Mouse (Mus musculus) cortical plate, adult 2 months (tissue): Measurements from ENCODE around the gene Ccdc155. TPM values are rescaled to one million over a fixed set of nuclear protein-coding genes. Genes with fewer than 3 reads are reported as not detected.

ENCODE experiments used
- H3K27ac ChIP-seq: fragments of 200-500 bp; 2 replicates; pipeline ENCODE4 v1.5.1; 2012; ENCODE audit warnings: low read length, control low read depth, inconsistent platforms; ENCODE audit not compliant: insufficient read depth
- H3K4me1 ChIP-seq: fragments of 200-500 bp; 2 replicates; pipeline ENCODE4 v1.6.1; 2011; ENCODE audit warnings: low read length; ENCODE audit not compliant: control insufficient read depth, insufficient read depth
- H3K4me3 ChIP-seq: fragments of 200-500 bp; 2 replicates; pipeline ENCODE4 v1.5.1; 2011; ENCODE audit warnings: mild to moderate bottlenecking, low read length, control low read depth; ENCODE audit not compliant: insufficient read depth
- CTCF ChIP-seq: fragments of 200-500 bp; IDR thresholded peaks from 2 replicates; pipeline ENCODE4 v1.5.1; 2011; ENCODE audit warnings: mild to moderate bottlenecking, control low read depth, low read length; ENCODE audit not compliant: insufficient read depth; ENCODE audit errors: extremely low read depth
- POLR2A ChIP-seq: fragments of 200-500 bp; IDR thresholded peaks from 2 replicates; pipeline ENCODE4 v1.6.1; 2011; ENCODE audit warnings: mild to moderate bottlenecking, low read length, control low read depth; ENCODE audit not compliant: insufficient read depth; ENCODE audit errors: extremely low read depth
- polyA plus RNA-seq: library from polyadenylated mRNA; depleted of rRNA; stranded (reverse); fragments of >200 nt; gene quantifications from 2 replicates; pipeline ENCODE4 v1.2.3, GENCODE M21; 2012

The Ccdc155 gene
- polyA plus RNA-seq, 1 experiment: 4.7 TPM

GRCm38 (mm10) chr7:45149545-45149944, 55.1 kb downstream of the Ccdc155 start:
- Histone ChIP-seq H3K4me1 (peaks cover 2% of the 10 kb centered on the region; the same call in 1 of the 2 replicates), H3K4me3 (no peak overlapping the region), H3K27ac (no peak overlapping the region)
- no peak for TF ChIP-seq POLR2A
- TF ChIP-seq CTCF: no peak

GRCm38 (mm10) chr7:45148534-45149098, 56.1 kb downstream of the Ccdc155 start:
- H3K4me1 ChIP-seq: peaks cover 2% of the 10 kb centered on the region; the same call in 1 of the 2 replicates
- H3K4me3 ChIP-seq: no peak overlapping the region
- no peak for TF ChIP-seq CTCF
- no peak for TF ChIP-seq POLR2A
- H3K27ac ChIP-seq: no peak overlapping the region

DNA sequence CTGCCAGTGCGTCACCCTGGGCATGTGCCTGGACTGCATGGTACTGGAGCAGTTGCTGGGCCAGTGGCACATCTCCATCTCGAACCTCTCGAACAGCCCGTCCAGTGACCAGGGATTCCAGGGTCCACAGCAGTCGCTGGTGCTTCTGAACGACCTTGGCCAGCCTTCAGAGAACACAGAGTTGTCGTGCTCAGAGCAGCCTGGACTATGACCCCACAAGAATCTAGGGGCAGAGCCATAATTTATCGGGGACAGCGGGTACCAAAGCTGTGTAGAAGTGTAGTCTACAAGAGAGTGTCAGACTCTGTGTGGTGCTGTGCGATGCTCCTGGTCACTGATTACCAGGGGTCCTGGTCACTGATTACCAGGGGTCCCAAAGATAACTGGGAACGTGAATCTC, 56.8 kb downstream of the Ccdc155 start:
- peaks cover 2% of the 10 kb centered on the region; the same call in 1 of the 2 replicates for H3K4me1 ChIP-seq
- TF ChIP-seq CTCF (no peak), POLR2A (no peak)
- H3K27ac ChIP-seq: no peak overlapping the region
- H3K4me3 ChIP-seq: no peak overlapping the region

DNA sequence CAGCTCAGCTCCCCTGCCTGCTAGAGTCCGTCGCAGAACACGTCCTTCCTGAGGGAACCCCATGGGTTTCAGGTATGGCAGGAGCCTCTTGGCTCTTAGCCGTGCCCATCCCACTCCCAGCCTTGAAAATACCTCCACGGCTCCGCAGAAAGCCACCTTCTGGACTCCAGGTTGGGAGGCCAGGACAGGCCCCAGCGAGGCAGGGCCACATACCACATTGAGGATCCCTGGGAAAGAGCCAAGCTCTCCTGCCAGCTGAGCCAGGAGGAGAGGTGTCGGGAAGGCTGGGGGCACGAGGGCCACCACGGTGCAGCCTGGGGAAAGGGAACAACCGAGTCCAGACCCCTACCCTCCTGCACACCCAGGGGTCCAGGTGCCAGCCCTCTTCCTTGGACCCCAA, 57.4 kb downstream of the Ccdc155 start:
- Histone ChIP-seq H3K4me3 (no peak overlapping the region), H3K27ac (no peak overlapping the region), H3K4me1 (peaks cover 2% of the 10 kb centered on the region; the same call in 1 of the 2 replicates)
- no peak for TF ChIP-seq CTCF
- TF ChIP-seq POLR2A: no peak

DNA sequence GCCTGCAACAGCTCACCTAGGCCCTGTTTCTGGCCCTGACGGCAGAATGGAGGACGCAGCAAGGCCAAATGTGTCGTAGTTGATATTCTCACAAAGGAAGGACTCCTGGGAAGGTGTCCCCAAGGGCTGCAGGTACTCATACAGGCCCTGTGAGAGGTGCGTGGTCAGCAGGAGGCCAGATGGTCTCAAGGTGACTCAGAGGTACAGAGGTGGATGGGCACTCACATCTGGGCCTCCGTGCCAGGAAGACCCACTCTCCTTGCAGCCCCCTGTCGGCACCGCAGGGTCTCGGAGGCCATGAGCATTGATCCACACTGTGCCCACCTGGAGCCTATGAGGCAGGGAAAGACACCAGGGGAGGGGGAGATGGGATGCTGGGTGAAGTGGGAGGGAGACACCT, 59.2 kb downstream of the Ccdc155 start:
- Histone ChIP-seq H3K4me3 (no peak overlapping the region), H3K27ac (no peak overlapping the region), H3K4me1 (no peaks in the 10 kb centered on the region)
- no peak for TF ChIP-seq CTCF
- TF ChIP-seq POLR2A: no peak

DNA sequence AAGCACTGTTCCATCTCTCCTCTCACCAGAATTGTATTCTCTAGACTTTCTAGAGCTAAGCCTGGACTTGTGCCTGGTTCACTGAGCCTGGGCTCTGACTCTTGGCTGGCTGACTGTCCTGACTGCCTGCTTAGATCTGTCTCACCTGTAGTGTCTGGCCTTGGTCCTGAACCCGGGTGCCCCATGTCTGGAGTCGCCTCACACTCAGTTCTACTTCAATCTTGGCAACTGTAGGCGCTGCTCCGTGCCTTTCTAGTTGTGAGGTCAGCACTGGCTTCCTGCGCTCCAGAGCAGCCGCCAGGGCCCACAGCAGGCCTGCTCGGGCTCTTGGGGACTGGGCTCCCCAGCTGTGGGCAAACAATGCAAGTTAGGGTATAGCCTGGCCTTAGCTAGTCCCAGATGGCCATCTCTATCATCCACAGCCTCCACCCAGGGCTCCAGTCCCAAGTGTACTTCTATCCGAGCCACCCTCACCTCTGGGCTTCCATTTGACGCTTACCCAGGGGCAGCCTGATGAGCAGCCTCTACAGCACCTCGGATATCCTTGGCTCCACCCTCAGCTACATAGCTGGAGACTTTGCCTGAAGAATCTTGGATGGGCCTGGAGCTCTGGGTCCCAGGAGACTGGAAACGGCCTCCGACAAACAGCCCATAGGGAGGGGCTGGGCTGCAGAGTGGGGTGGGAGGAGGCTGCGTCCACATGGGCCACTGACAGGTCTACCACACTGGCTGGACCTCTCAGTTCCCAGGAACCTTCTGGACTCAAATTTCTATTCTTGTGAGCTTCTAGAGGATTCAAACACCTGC, 60.1 kb downstream of the Ccdc155 start:
- Histone ChIP-seq H3K4me1 (no peaks in the 10 kb centered on the region), H3K27ac (no peak overlapping the region), H3K4me3 (no peak overlapping the region)
- TF ChIP-seq POLR2A (no peak), CTCF (no peak)

DNA sequence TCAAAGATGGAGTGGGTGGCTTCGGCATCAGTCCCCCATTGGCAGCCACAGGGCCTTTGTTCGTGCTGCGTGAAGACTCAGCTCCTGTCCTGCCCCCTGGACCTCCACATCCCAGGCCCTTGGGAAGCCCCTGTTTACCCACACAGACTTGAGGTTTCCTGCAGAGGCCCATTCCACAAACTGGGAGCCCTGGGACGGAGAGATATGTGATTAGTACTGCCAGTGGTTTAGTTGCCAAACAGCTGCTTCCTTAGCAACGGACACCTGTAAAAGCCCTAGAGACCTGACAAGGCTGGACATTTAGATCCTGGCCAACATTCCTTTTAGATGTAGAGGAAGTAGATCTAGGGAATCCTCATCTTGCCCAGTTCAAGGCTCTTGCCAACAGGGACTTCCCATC, 62.8 kb downstream of the Ccdc155 start:
- H3K27ac ChIP-seq: no peak overlapping the region
- H3K4me3 ChIP-seq: no peak overlapping the region
- TF ChIP-seq POLR2A (no peak), CTCF (no peak)
- no peaks in the 10 kb centered on the region for H3K4me1 ChIP-seq

DNA sequence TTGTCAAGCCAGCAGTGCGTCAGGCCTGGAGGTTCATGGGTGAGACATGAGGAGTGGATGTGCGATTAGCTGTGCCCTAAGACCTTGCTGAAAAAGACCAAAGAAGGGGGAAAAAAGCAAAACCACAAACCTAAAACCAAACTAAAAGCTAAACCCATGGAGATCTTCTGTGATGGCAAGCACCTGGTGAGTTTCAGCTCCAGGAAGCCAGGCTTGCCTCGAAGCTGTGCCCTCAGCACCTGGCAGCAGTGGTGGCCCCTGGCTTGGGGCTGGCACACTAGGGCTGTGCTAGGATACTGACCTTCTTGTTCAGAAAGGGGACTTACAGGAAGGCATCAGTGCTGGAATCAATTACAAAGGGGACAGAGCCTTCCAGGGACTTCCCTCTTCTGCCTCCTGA, 63.4 kb downstream of the Ccdc155 start:
- Histone ChIP-seq H3K27ac (no peak overlapping the region), H3K4me1 (no peaks in the 10 kb centered on the region), H3K4me3 (no peak overlapping the region)
- no peak for TF ChIP-seq POLR2A
- TF ChIP-seq CTCF: no peak

DNA sequence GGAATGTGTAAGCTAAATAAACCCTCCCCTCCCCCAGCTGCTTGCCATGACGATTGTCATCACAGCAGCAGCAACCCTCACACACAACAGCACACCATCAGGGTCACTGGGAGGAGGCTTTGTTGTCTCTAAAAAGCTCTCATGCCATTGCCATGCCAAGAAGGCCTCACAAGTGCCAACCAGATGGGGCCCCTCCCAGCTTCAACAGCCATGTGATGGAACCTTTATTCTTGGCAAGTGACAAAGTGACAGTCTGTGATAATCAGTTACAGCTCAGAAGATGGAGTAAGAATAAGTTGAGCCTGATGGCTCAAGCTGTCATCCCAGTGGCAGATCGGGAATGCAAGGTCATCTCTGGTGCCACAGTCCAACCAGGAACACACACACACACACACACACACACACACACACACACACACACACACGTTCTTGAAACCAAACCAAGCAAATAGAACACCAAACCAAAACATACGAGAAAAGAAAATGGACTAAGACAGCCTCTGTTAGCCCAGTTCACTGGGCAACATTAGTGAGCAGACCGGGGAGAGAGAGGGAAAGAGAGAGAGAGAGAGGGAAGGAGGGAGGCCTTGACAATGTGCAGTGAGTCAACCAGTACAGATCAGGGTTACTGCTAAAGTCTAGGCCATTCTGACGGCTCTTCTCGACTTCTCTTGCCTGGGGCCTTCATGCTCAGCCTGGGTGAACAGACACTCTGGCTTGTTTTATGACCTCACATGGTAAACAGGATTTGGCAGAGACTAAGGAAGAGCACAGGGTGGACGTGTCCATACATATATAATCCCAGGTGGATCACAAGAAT, 64.6 kb downstream of the Ccdc155 start:
- Histone ChIP-seq H3K4me1 (no peaks in the 10 kb centered on the region), H3K4me3 (no peak overlapping the region), H3K27ac (no peak overlapping the region)
- TF ChIP-seq CTCF: no peak
- no peak for TF ChIP-seq POLR2A

GRCm38 (mm10) chr7:45138403-45138802, 66.3 kb downstream of the Ccdc155 start:
- TF ChIP-seq POLR2A: no peak
- TF ChIP-seq CTCF: no peak
- H3K4me1 ChIP-seq: no peaks in the 10 kb centered on the region
- H3K4me3 ChIP-seq: no peak overlapping the region
- H3K27ac ChIP-seq: no peak overlapping the region
